Mouse (Mus musculus) stomach, embryonic 14.5 days (tissue): Measurements from ENCODE around the gene Mrpl3. TPM values are rescaled to one million over a fixed set of nuclear protein-coding genes. Genes with fewer than 3 reads are reported as not detected.

Experiments used
- ATAC-seq: fragments of 200-750 bp; cut with Nextera tagmentation; 2 replicates; pipeline ENCODE4 v1.8.0; 2017; ENCODE audit warnings: low read depth, moderate TSS enrichment; ENCODE audit not compliant: insufficient number of reproducible peaks, insufficient read depth, low FRiP score
- H3K27ac ChIP-seq: fragments of 300-500 bp; sonication (generic); 2 replicates; pipeline ENCODE4 v1.5.1; 2014; ENCODE audit warnings: mild to moderate bottlenecking, low read length, moderate library complexity, mixed read lengths
- H3K27me3 ChIP-seq: fragments of 300-500 bp; sonication (generic); 2 replicates; pipeline ENCODE4 v1.6.1; 2014; ENCODE audit warnings: low read length, control low read depth, mixed read lengths; ENCODE audit not compliant: control insufficient read depth, insufficient read depth
- H3K36me3 ChIP-seq: fragments of 300-500 bp; sonication (generic); 2 replicates; pipeline ENCODE4 v1.6.1; 2014; ENCODE audit warnings: mild to moderate bottlenecking, control low read depth, low read length, moderate library complexity, mixed read lengths; ENCODE audit not compliant: control insufficient read depth, insufficient read depth
- H3K4me1 ChIP-seq: fragments of 300-500 bp; sonication (generic); 2 replicates; pipeline ENCODE4 v1.6.1; 2014; ENCODE audit warnings: low read length, control low read depth, mixed read lengths; ENCODE audit not compliant: control insufficient read depth, insufficient read depth
- H3K4me2 ChIP-seq: fragments of 300-500 bp; sonication (generic); replicated peaks from 2 replicates; pipeline ENCODE4 v1.6.1; 2014; ENCODE audit warnings: low read depth, low read length, control low read depth
- H3K4me3 ChIP-seq: fragments of 300-500 bp; sonication (generic); 2 replicates; pipeline ENCODE4 v1.5.1; 2014; ENCODE audit warnings: low read depth, low read length, control low read depth
- H3K9ac ChIP-seq: fragments of 300-500 bp; sonication (generic); replicated peaks from 2 replicates; pipeline ENCODE4 v1.6.1; 2014; ENCODE audit warnings: low read depth, mild to moderate bottlenecking, control low read depth, low read length, moderate library complexity, mixed read lengths
- H3K9me3 ChIP-seq: fragments of 300-500 bp; sonication (generic); 2 replicates; pipeline ENCODE4 v1.6.1; 2016; ENCODE audit warnings: low read depth, low read length, control low read depth; ENCODE audit not compliant: control insufficient read depth
- WGBS: fragments of 180-500 bp; shearing (Covaris S2); extraction: QIAGEN DNeasy Blood & Tissue Kit; methylation state at CpG from one replicate; pipeline ENCODE4 v1.1.7; 2014; 5-methylcytosine and 5-hydroxymethylcytosine counted together
- polyA plus RNA-seq: library from polyadenylated mRNA; unstranded; fragments of >200 nt; fragmentation: Nextera tagmentation; extraction: Ambion mirVana; gene quantifications from 2 replicates; pipeline ENCODE4 v1.2.1, GENCODE M21; 2014

Gene Mrpl3
- polyA plus RNA-seq: 105 and 111 TPM in 2 replicates

DNA sequence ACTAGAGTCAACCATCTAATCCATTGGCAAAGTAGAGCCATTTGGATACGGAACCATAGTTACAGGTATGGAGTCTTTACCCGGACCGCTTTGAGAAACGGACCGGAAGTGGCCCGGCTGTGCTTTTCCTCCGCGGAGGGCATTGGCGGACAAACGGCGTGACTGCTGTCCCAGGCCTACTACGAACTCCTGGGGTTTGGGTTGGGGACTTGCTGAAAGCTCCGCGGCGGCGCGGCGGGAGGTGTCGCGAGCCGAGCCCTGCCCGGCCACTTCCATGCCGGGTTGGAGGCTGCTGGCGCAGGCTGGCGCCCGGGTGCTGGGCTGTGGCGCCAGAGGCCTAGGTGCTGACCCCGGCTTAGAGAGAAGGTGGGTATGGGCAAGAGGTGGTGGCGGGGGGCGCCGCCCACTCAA is at the start of gene Mrpl3:
Gene Mrpl3 (plus strand): TSS at position 93 of the 411 bp plus-strand sequence.
- Histone ChIP-seq H3K36me3 (peaks cover 22% of the 10 kb centered on the region), H3K4me3 (peak within 1 kb of the TSS; percentile 99), H3K9ac (peak within 1 kb of the TSS; percentile 94), H3K9me3 (no peaks in the 10 kb centered on the region), H3K27me3 (no peaks in the 10 kb centered on the region), H3K27ac (peak within 1 kb of the TSS; percentile 69), H3K4me2 (peak within 1 kb of the TSS; percentile 60), H3K4me1 (no peaks in the 10 kb centered on the region)
- peak; percentile 82 for ATAC-seq
- WGBS: under 1% methylated on average over 31 of the region's 31 CpGs

DNA sequence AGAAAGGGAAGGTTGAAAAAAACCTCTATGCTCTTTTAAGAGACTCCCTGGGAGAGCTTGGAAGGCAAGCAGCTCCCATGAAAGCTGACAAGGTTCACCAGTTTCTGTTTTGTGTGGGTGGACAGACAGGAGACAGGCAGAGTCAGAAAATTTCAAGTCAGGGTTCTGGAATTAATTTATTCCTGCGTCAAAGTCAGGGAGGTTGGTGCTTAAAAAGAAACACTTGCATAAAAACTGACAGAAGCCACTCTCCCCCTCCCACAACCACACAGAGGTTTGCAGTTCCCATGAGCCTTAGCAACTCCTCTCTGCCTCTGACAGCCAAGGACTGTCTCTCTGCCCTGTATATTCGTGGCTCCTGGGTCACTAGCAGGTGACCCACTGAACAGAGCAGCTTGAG is 42.3 kb upstream of the Mrpl3 start:
- Histone ChIP-seq H3K27ac (no peak overlapping the region), H3K4me1 (no peaks in the 10 kb centered on the region), H3K4me2 (no peak overlapping the region), H3K27me3 (no peaks in the 10 kb centered on the region), H3K9me3 (no peaks in the 10 kb centered on the region), H3K4me3 (no peak overlapping the region), H3K9ac (no peak overlapping the region), H3K36me3 (no peaks in the 10 kb centered on the region)
- ATAC-seq: no peak
- 37% methylated on average over 2 of the region's 2 CpGs for WGBS

DNA sequence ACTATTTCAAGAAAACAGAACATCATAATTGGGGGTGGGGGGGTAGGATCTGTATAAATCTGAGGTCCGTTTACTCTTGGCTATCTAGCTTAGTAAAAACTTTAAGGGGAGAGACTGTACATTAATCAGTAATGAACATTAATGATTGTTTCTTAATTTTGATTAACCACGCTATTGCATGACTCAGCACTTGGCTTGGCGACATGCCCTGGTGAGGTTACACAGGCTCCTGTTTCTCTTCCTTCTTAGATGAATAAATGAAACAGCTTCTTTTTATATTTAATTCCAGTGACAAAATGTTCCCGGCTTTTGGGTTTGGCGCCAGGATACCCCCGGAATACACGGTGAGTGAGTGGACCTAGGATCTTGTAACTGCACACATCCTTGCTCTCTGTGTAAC is 34.9 kb upstream of the Mrpl3 start:
- no peaks in the 10 kb centered on the region for H3K9me3 ChIP-seq
- H3K27me3 ChIP-seq: no peaks in the 10 kb centered on the region
- H3K4me2 ChIP-seq: no peak overlapping the region
- no peak overlapping the region for H3K9ac ChIP-seq
- no peak for ATAC-seq
- no peak overlapping the region for H3K4me3 ChIP-seq
- H3K4me1 ChIP-seq: no peaks in the 10 kb centered on the region
- WGBS: 86% methylated on average over 7 of the region's 7 CpGs
- no peak overlapping the region for H3K27ac ChIP-seq
- H3K36me3 ChIP-seq: no peaks in the 10 kb centered on the region

DNA sequence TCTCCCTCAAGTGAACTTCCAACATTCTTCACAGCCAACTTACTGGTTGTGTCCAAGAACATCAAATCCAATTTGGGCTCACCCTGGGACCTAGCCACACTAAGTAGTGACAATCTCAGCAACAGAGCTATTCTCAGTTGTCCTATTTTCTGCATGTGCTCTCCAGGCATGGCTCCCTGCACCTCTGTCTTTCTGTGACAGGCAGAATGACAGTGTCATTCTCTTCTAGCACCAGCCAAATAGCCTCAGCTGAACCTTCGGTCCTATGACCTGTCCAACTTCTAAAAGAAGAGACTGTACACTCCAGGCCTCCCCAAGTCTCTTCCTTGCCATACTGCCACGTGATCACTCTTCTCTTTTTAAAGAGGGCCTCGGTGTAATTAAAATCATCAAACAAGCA is 24.7 kb upstream of the Mrpl3 start:
- Histone ChIP-seq H3K27me3 (no peaks in the 10 kb centered on the region), H3K4me2 (no peak overlapping the region), H3K4me1 (no peaks in the 10 kb centered on the region), H3K36me3 (no peaks in the 10 kb centered on the region), H3K27ac (no peak overlapping the region), H3K9ac (no peak overlapping the region), H3K9me3 (no peaks in the 10 kb centered on the region), H3K4me3 (no peak overlapping the region)
- no peak for ATAC-seq
- 80% methylated on average over 3 of the region's 3 CpGs for WGBS

DNA sequence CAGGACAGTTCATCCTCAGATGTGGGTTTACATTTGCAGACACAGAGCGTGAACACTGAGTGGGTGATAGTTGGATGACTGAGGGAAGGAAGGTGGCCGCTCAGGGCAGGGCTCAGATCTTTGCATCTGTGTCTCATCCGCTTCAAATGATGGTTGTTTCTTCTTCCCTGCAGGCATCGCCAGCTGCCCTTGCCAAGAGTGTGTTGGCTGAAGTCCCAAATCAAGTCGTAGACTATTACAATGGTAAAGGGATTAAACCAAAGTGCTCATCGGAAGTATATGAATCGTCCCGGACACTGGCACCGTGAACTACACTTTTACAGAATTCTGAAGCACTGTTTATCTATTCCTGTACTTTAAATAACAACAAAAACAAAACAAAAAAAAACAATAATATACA is 20.5 kb upstream of the Mrpl3 start:
- Histone ChIP-seq H3K4me2 (no peak overlapping the region), H3K36me3 (no peaks in the 10 kb centered on the region), H3K9ac (no peak overlapping the region), H3K4me3 (no peak overlapping the region), H3K27me3 (no peaks in the 10 kb centered on the region), H3K27ac (no peak overlapping the region), H3K4me1 (no peaks in the 10 kb centered on the region), H3K9me3 (no peaks in the 10 kb centered on the region)
- 93% methylated on average over 9 of the region's 9 CpGs for whole genome bisulfite sequencing
- no peak for ATAC-seq

- ATAC-seq: no peak
- WGBS: 90% methylated on average over 7 of the region's 7 CpGs
- no peaks in the 10 kb centered on the region for H3K27me3 ChIP-seq
- no peak overlapping the region for H3K9ac ChIP-seq
- no peak overlapping the region for H3K4me3 ChIP-seq
- no peaks in the 10 kb centered on the region for H3K9me3 ChIP-seq
- no peaks in the 10 kb centered on the region for H3K4me1 ChIP-seq
- no peak overlapping the region for H3K4me2 ChIP-seq
- H3K36me3 ChIP-seq: no peaks in the 10 kb centered on the region
- no peak overlapping the region for H3K27ac ChIP-seq
Observed at GRCm38 (mm10) chr9:105033641-105034040, 19.4 kb upstream of the Mrpl3 start.

GRCm38 (mm10) chr9:105037847-105038246 is 15.2 kb upstream of the Mrpl3 start:
- H3K9ac ChIP-seq: no peak overlapping the region
- H3K4me3 ChIP-seq: no peak overlapping the region
- no peak overlapping the region for H3K4me2 ChIP-seq
- ATAC-seq: no peak
- no peaks in the 10 kb centered on the region for H3K36me3 ChIP-seq
- no peaks in the 10 kb centered on the region for H3K27me3 ChIP-seq
- no peaks in the 10 kb centered on the region for H3K9me3 ChIP-seq
- no peak overlapping the region for H3K27ac ChIP-seq
- WGBS: 66% methylated on average over 3 of the region's 3 CpGs
- no peaks in the 10 kb centered on the region for H3K4me1 ChIP-seq

- Histone ChIP-seq H3K9ac (no peak overlapping the region), H3K36me3 (no peaks in the 10 kb centered on the region), H3K9me3 (no peaks in the 10 kb centered on the region), H3K4me1 (no peaks in the 10 kb centered on the region), H3K4me3 (no peak overlapping the region), H3K4me2 (no peak overlapping the region), H3K27ac (no peak overlapping the region), H3K27me3 (no peaks in the 10 kb centered on the region)
- WGBS: 63% methylated on average over 7 of the region's 7 CpGs
- no peak for ATAC-seq
Observed at GRCm38 (mm10) chr9:105046014-105046413, 7.0 kb upstream of the Mrpl3 start.

- WGBS: 74% methylated on average over 10 of the region's 10 CpGs
- ATAC-seq: no peak
Observed at GRCm38 (mm10) chr9:105048351-105048750, 4.7 kb upstream of the Mrpl3 start.

More at GRCm38 (mm10) chr9:105048351-105048750, 4.7 kb upstream of the Mrpl3 start:
- Histone ChIP-seq H3K27me3 (no peaks in the 10 kb centered on the region), H3K4me3 (no peak overlapping the region), H3K27ac (no peak overlapping the region), H3K9ac (no peak overlapping the region), H3K9me3 (no peaks in the 10 kb centered on the region), H3K4me1 (no peaks in the 10 kb centered on the region), H3K36me3 (no peaks in the 10 kb centered on the region), H3K4me2 (no peak overlapping the region)
